Mouse (Mus musculus): ENCODE results near the gene Esyt1. TPM values are rescaled to one million over a fixed set of nuclear protein-coding genes. Genes with fewer than 3 reads are reported as not detected.
A peak's percentile ranks its signal among the peaks of the same experiment; 100 is the strongest.
"Not testable (repeated sequence)": the region's sequence is repeated elsewhere in the genome, so short reads cannot be mapped to it uniquely, and the experiment has no call there.

Esyt1 gene
- polyA plus RNA-seq, 1 experiment = 166 TPM

- no peak overlapping the region for H3K4me3 ChIP-seq
- H3K36me3 ChIP-seq (ENCODE audit: control insufficient read depth, insufficient read depth) = peaks cover 43% of the 10 kb centered on the region
- no peak overlapping the region for H3ac ChIP-seq (ENCODE audit: control insufficient read depth, insufficient read length)
- H3K4me2 ChIP-seq (ENCODE audit: low read depth) = no peak overlapping the region
- TF ChIP-seq TCF3 (IDR thresholded peaks at IDR 0.05; ENCODE audit: insufficient read length, low read depth) (no peak), POLR2AphosphoS2 (IDR thresholded peaks at IDR 0.05; ENCODE audit: insufficient read length, low read depth) (peak; percentile 54)
- H3K27me3 ChIP-seq (ENCODE audit: control insufficient read depth, insufficient read depth, insufficient read length) = no peaks in the 10 kb centered on the region
- H3K79me2 ChIP-seq (ENCODE audit: control insufficient read depth, insufficient read depth) = no peaks in the 10 kb centered on the region
These were observed 31.3 kb upstream of the Esyt1 start for GRCm38 (mm10) chr10:128556963-128557362.

GRCm38 (mm10) chr10:128556286-128556685 is 30.6 kb upstream of the Esyt1 start:
- H3K4me3 ChIP-seq = no peak overlapping the region
- no peaks in the 10 kb centered on the region for H3K27me3 ChIP-seq (ENCODE audit: control insufficient read depth, insufficient read depth, insufficient read length)
- H3K4me2 ChIP-seq (ENCODE audit: low read depth) = no peak overlapping the region
- no peaks in the 10 kb centered on the region for H3K79me2 ChIP-seq (ENCODE audit: control insufficient read depth, insufficient read depth)
- peaks cover 37% of the 10 kb centered on the region for H3K36me3 ChIP-seq (ENCODE audit: control insufficient read depth, insufficient read depth)
- H3ac ChIP-seq (ENCODE audit: control insufficient read depth, insufficient read length) = no peak overlapping the region
- TF ChIP-seq MYOD1 (IDR thresholded peaks at IDR 0.05; ENCODE audit: control insufficient read depth in 1 of 3, insufficient read length in 2 of 3, low read depth in 2 of 3) (no peak), E2F4 (IDR thresholded peaks at IDR 0.05; ENCODE audit: insufficient read depth) (no peak), POLR2AphosphoS2 (IDR thresholded peaks at IDR 0.05; ENCODE audit: insufficient read length, low read depth) (peak; percentile 40)

GRCm38 (mm10) chr10:128555567-128555966 is 29.9 kb upstream of the Esyt1 start:
- H3ac ChIP-seq (ENCODE audit: control insufficient read depth, insufficient read length); H3K79me2 ChIP-seq (ENCODE audit: control insufficient read depth, insufficient read depth); H3K4me2 ChIP-seq (ENCODE audit: low read depth); H3K4me3 ChIP-seq; H3K27me3 ChIP-seq (ENCODE audit: control insufficient read depth, insufficient read depth, insufficient read length): not testable (repeated sequence)
- H3K36me3 ChIP-seq (ENCODE audit: control insufficient read depth, insufficient read depth) = peaks cover 30% of the 10 kb centered on the region

- H3K4me2 ChIP-seq (ENCODE audit: low read depth) = not testable (repeated sequence)
- H3K79me2 ChIP-seq (ENCODE audit: control insufficient read depth, insufficient read depth) = peaks cover 27% of the 10 kb centered on the region
These were observed 24.6 kb upstream of the Esyt1 start for GRCm38 (mm10) chr10:128550144-128550823.

GRCm38 (mm10) chr10:128549682-128550057 is 24.0 kb upstream of the Esyt1 start:
- not testable (repeated sequence) for H3K27me3 ChIP-seq (ENCODE audit: control insufficient read depth, insufficient read depth, insufficient read length); H3K4me3 ChIP-seq; H3ac ChIP-seq (ENCODE audit: control insufficient read depth, insufficient read length); H3K36me3 ChIP-seq (ENCODE audit: control insufficient read depth, insufficient read depth)
- Histone ChIP-seq H3K79me2 (ENCODE audit: control insufficient read depth, insufficient read depth) (peaks cover 30% of the 10 kb centered on the region), H3K4me2 (ENCODE audit: low read depth) (peak overlapping the region; percentile 76)

More at GRCm38 (mm10) chr10:128550144-128550823, 24.6 kb upstream of the Esyt1 start:
- not testable (repeated sequence) for H3K4me3 ChIP-seq; H3ac ChIP-seq (ENCODE audit: control insufficient read depth, insufficient read length); H3K27me3 ChIP-seq (ENCODE audit: control insufficient read depth, insufficient read depth, insufficient read length); H3K36me3 ChIP-seq (ENCODE audit: control insufficient read depth, insufficient read depth)

GRCm38 (mm10) chr10:128548947-128549681 is 23.4 kb upstream of the Esyt1 start, which contains the start of gene Rpl41:
Gene Rpl41, minus strand, starts transcription at chr10:128549305.
- H3K4me3 ChIP-seq = peak within 1 kb of the TSS; percentile 91
- no peaks in the 10 kb centered on the region for H3K27me3 ChIP-seq (ENCODE audit: control insufficient read depth, insufficient read depth, insufficient read length)
- peak within 1 kb of the TSS; percentile 3 for H3ac ChIP-seq (ENCODE audit: control insufficient read depth, insufficient read length)
- peaks cover 30% of the 10 kb centered on the region for H3K79me2 ChIP-seq (ENCODE audit: control insufficient read depth, insufficient read depth)
- peak within 1 kb of the TSS; percentile 76 for H3K4me2 ChIP-seq (ENCODE audit: low read depth)
- H3K36me3 ChIP-seq (ENCODE audit: control insufficient read depth, insufficient read depth) = peaks cover 8% of the 10 kb centered on the region
- TF ChIP-seq TCF3 (IDR thresholded peaks at IDR 0.05; ENCODE audit: insufficient read length, low read depth) (no peak), CEBPB (IDR thresholded peaks at IDR 0.05; ENCODE audit: insufficient read depth, poor library complexity, severe bottlenecking) (0 out of 2 replicates have a peak, but pooled peaks have one; percentile 34), POLR2A (IDR thresholded peaks at IDR 0.05; ENCODE audit: insufficient read length, low read depth) (peak; percentile 99), TCF12 (IDR thresholded peaks at IDR 0.05; ENCODE audit: insufficient read depth, poor library complexity, severe bottlenecking) (no peak), MAX (IDR thresholded peaks at IDR 0.05; ENCODE audit: low read depth) (no peak), USF1 (IDR thresholded peaks at IDR 0.05; ENCODE audit: low read depth) (no peak), MYOG (IDR thresholded peaks at IDR 0.05; ENCODE audit: control insufficient read depth in 1 of 3, insufficient read depth in 1 of 3, insufficient read length in 2 of 3, low read depth in 2 of 3) (peak in 1 of 3 experiments; percentile 68), SRF (IDR thresholded peaks at IDR 0.05; ENCODE audit: control insufficient read depth, insufficient read length, low read depth) (peak; percentile 63), E2F4 (IDR thresholded peaks at IDR 0.05; ENCODE audit: insufficient read depth) (peak; percentile 31), POLR2AphosphoS2 (IDR thresholded peaks at IDR 0.05; ENCODE audit: insufficient read length, low read depth) (peak; percentile 100), MYOD1 (IDR thresholded peaks at IDR 0.05; ENCODE audit: control insufficient read depth in 1 of 3, insufficient read length in 2 of 3, low read depth in 2 of 3) (peak in 2 of 3 experiments; percentile 7 to 54), REST (IDR thresholded peaks at IDR 0.05; ENCODE audit: insufficient read depth, insufficient read length) (peak; percentile 12)

- peaks cover 16% of the 10 kb centered on the region for H3K36me3 ChIP-seq (ENCODE audit: control insufficient read depth, insufficient read depth)
- H3ac ChIP-seq (ENCODE audit: control insufficient read depth, insufficient read length) = peak overlapping the region; percentile 3
- peaks cover 30% of the 10 kb centered on the region for H3K79me2 ChIP-seq (ENCODE audit: control insufficient read depth, insufficient read depth)
- H3K4me3 ChIP-seq = peak overlapping the region; percentile 91
- H3K27me3 ChIP-seq (ENCODE audit: control insufficient read depth, insufficient read depth, insufficient read length) = not testable (repeated sequence)
- peak overlapping the region; percentile 58 for H3K4me2 ChIP-seq (ENCODE audit: low read depth)
These were observed 22.6 kb upstream of the Esyt1 start for GRCm38 (mm10) chr10:128548051-128548791.
